Mouse (Mus musculus): ENCODE measurements around the gene Dnah2.

Gene Dnah2

GRCm38 (mm10) chr11:69579128-69580017 is 30.5 kb upstream of the Dnah2 start:
- no peak for TF ChIP-seq GATA4 (IDR thresholded peaks at IDR 0.05; ENCODE audit: insufficient replicate concordance, low read length)

DNA sequence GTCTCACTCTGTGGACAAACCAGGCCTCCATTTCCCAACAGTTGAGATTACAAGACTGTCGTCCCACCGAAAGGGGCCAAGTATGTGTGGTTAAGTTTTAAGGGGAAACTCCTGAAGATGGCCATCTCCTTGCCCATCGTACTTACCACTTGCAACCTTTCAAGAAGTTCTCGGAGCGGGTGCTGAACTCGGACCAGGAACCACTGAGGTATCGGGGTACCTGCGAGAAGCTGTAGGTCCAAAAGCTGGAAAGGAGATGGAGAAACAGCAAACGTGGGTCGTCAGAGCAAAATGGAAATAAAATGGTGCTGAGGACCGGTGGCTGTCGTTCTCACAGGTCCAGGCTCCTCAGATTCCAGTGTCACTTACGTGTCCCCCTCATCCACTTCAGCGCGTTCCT is 29.4 kb upstream of the Dnah2 start:
- no peak for TF ChIP-seq GATA4 (IDR thresholded peaks at IDR 0.05; ENCODE audit: insufficient replicate concordance, low read length)

GRCm38 (mm10) chr11:69576307-69576706 is 27.4 kb upstream of the Dnah2 start:
- no peak for TF ChIP-seq GATA4 (IDR thresholded peaks at IDR 0.05; ENCODE audit: insufficient replicate concordance, low read length)

DNA sequence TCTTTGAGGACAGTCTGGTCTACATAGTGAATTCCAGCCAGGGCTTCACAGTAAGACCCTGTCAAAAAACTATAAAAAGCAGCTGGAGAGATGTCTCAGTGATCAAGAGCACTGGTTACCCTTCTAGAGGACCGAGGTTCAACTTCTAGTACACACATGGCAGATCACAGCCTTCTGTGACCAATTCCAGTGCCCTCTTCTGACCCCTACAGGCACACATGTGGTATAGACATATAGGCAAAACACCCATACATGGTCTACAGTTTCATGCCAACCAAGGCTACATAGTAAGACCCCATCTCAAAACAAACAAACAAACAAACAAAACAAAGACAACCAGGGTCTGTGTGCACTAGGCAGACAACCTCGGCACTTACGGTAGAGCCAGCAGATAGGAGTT is 26.3 kb upstream of the Dnah2 start:
- TF ChIP-seq GATA4 (IDR thresholded peaks at IDR 0.05; ENCODE audit: insufficient replicate concordance, low read length) = no peak

DNA sequence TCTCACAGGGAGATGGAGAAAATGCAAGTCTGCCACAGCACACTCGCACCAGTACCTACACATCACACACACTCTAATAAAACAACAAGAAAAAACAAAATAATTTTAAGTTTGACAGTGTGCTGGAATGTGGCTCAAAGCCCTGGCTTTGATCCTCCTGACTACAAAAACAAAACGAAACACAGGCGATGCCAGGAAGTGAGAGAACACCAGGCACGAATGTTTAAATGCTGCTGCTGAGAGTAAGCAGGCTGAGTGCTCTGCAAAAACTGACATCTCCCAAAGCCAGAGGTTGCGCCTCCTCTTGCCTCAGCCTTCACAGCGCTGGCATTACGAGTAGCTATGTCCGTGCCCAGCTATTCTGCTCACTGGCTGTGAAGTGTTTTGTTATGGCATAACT is 16.2 kb upstream of the Dnah2 start:
- no peak for TF ChIP-seq GATA4 (IDR thresholded peaks at IDR 0.05; ENCODE audit: insufficient replicate concordance, low read length)

DNA sequence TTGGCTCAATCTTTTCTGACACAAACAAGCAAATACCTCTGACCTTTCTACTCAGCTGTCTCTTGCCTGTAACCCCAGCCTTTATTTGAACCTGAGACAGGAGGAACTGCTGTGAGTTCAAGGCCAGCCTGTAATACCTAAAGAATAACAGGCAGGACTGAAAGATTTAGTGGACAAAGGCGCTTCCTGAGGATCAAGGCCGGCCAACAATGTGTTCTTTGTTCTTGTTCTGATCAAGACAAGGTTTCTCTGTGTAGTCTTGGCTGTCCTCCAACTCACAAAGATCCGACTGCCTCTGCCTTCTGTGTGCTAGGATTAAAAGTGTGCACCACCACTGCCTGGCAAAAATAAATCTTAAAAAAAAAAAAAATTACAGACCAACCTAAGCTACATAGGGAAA is 15.5 kb upstream of the Dnah2 start:
- TF ChIP-seq GATA4 (IDR thresholded peaks at IDR 0.05; ENCODE audit: insufficient replicate concordance, low read length) = no peak

DNA sequence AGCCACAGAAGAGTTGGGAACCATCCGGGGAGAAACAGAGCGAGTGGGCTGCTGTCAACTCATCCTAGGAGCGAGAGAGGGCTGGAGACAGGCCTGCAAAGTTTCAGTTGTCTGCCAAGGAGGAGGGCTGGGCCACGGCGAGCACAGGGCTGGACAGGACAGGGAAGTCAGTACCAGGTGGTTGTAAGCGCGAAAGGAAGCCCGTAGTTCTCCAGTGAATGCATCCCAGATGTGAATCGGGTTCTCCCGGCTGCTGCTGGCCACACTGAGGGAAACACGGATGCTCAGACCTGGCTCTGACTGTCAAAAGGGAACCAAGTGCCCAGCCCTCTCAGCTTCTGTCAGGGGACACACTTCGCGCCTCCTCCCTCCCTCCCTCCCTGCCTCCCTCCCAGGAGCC is 14.5 kb upstream of the Dnah2 start:
- TF ChIP-seq GATA4 (IDR thresholded peaks at IDR 0.05; ENCODE audit: insufficient replicate concordance, low read length) = no peak

DNA sequence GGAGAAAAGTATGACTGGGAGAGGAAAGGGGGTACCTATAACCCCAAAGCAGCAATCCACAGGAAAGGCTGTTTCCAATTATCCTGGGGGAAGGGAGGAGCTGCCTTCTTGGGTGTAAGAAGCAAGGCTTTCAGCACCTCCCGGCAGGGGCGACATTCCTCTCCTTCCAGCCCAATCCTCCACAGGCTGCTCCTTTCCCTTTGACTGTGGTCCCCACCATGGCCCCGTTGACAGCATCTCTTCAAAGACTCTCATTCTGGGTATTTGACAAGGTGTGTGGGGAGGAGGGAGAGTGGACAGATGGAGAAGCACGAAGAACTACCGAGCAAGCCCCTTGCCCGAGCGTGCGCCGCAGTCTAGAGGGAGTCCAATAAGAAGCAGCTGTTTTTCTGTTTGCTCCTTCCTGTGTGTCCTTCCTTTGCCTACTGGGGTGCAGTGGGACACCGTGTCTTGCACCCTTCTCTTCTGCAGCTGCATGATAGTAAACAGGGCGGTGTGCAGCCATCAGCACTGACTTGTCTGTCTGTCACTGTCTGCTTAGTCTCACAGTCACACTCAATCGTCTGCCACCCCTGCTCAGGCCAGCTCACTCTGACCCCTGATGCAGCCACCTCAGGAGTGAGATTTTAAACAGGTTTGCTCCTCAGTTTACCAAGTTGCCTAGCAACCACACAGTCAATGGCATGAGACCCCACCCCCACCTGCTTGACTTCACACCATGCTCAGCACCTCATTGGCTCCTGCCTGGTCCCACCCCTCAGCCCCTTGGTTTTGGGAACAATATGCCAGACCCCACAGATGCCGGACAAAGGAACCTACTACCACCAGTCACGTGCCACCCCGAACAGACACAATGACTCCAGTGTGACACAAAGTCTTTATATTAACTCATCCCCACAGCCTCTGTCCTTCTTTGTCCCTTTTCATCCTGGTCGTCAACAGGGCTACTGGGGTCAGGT is 12.3 kb upstream of the Dnah2 start:
- TF ChIP-seq GATA4 (IDR thresholded peaks at IDR 0.05; ENCODE audit: insufficient replicate concordance, low read length) = no peak

GRCm38 (mm10) chr11:69559851-69560765 is 11.2 kb upstream of the Dnah2 start, which contains the start of gene Efnb3:
TSS of gene Efnb3 (minus strand) at chr11:69560205.
- TF ChIP-seq GATA4 (IDR thresholded peaks at IDR 0.05; ENCODE audit: insufficient replicate concordance, low read length) = no peak

GRCm38 (mm10) chr11:69559183-69559582 is 10.3 kb upstream of the Dnah2 start:
- no peak for TF ChIP-seq GATA4 (IDR thresholded peaks at IDR 0.05; ENCODE audit: insufficient replicate concordance, low read length)

GRCm38 (mm10) chr11:69558756-69559155 is 9.8 kb upstream of the Dnah2 start:
- no peak for TF ChIP-seq GATA4 (IDR thresholded peaks at IDR 0.05; ENCODE audit: insufficient replicate concordance, low read length)

GRCm38 (mm10) chr11:69557381-69557958 is 8.6 kb upstream of the Dnah2 start:
- TF ChIP-seq GATA4 (IDR thresholded peaks at IDR 0.05; ENCODE audit: insufficient replicate concordance, low read length) = no peak

GRCm38 (mm10) chr11:69554539-69555140 is 5.7 kb upstream of the Dnah2 start:
- TF ChIP-seq GATA4 (IDR thresholded peaks at IDR 0.05; ENCODE audit: insufficient replicate concordance, low read length) = no peak

DNA sequence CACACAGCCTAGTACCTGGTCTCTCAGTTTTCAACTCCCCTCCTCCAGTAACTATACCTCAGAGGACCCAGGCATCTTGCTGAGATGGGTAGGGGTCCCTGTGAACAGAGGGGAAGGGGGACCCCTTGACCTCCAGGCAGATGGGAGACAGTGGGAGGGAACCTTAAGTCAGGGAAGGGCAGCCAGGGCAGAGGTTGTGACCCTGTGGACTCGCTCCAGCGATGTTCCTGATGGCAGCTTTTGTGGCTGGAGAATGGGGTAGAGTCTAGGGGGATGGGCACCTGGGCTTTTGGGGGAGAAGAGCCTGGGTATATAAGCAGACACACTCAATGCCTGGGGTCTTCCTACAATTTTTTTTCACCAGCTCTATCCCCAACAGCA is 4.4 kb upstream of the Dnah2 start:
- no peak for TF ChIP-seq GATA4 (IDR thresholded peaks at IDR 0.05; ENCODE audit: insufficient replicate concordance, low read length)

Measured in liver, adult (tissue).